Mouse (Mus musculus) thymus, postnatal 4 days (tissue): Measurements from ENCODE around the gene Mrpl40.
"Not testable (repeated sequence)": the region's sequence is repeated elsewhere in the genome, so short reads cannot be mapped to it uniquely, and the experiment has no call there.

Source experiments
- DNase-seq: peaks from one replicate; pipeline ENCODE4 v3.0.0; 2021

The Mrpl40 gene

GRCm38 (mm10) chr16:18876442-18877308 lies at the start of gene Mrpl40, which contains the start of gene Hira:
Gene Mrpl40, minus strand, starts transcription at chr16:18876862.
Gene Hira, plus strand, starts transcription at chr16:18877037.
- peak; percentile 94 for DNase-seq

- DNase-seq: no peak
Measured at GRCm38 (mm10) chr16:18921771-18922170, 45.1 kb upstream of the Mrpl40 start.

GRCm38 (mm10) chr16:18916064-18916463 lies 39.4 kb upstream of the Mrpl40 start:
- no peak for DNase-seq

GRCm38 (mm10) chr16:18905648-18906047 lies 29.0 kb upstream of the Mrpl40 start:
- no peak for DNase-seq

GRCm38 (mm10) chr16:18896429-18896828 lies 19.8 kb upstream of the Mrpl40 start:
- no peak for DNase-seq

- DNase-seq: no peak
Measured at GRCm38 (mm10) chr16:18895249-18895648, 18.6 kb upstream of the Mrpl40 start.

- no peak for DNase-seq
Measured at GRCm38 (mm10) chr16:18893840-18894372, 17.2 kb upstream of the Mrpl40 start.

- DNase-seq: no peak
Measured at GRCm38 (mm10) chr16:18884044-18884443, 7.4 kb upstream of the Mrpl40 start.

- no peak for DNase-seq
Measured at GRCm38 (mm10) chr16:18878091-18878720, 1.5 kb upstream of the Mrpl40 start.

- peak; percentile 74 for DNase-seq
Measured at GRCm38 (mm10) chr16:18877386-18878090, 876 bp upstream of the Mrpl40 start.

- DNase-seq: no peak
Measured at GRCm38 (mm10) chr16:18876091-18876441, 596 bp downstream of the Mrpl40 start.

GRCm38 (mm10) chr16:18870495-18870894 lies 6.2 kb downstream of the Mrpl40 start:
- not testable (repeated sequence) for DNase-seq

- no peak for DNase-seq
Measured at GRCm38 (mm10) chr16:18860186-18860585, 16.5 kb downstream of the Mrpl40 start.

- DNase-seq: peak; percentile 16
Measured at GRCm38 (mm10) chr16:18858551-18858950, 18.1 kb downstream of the Mrpl40 start.

GRCm38 (mm10) chr16:18849521-18850190 lies 27.0 kb downstream of the Mrpl40 start:
- not testable (repeated sequence) for DNase-seq

- no peak for DNase-seq
Measured at GRCm38 (mm10) chr16:18846301-18846820, 30.3 kb downstream of the Mrpl40 start.

GRCm38 (mm10) chr16:18838346-18838745 lies 38.3 kb downstream of the Mrpl40 start:
- no peak for DNase-seq

GRCm38 (mm10) chr16:18836468-18837208 lies 40.0 kb downstream of the Mrpl40 start, which contains the start of the genes 2510002D24Rik and Gm28539:
Gene 2510002D24Rik, plus strand, starts transcription at chr16:18836578.
Gene Gm28539, plus strand, starts transcription at chr16:18836584.
- DNase-seq: peak; percentile 96

- no peak for DNase-seq
Measured at GRCm38 (mm10) chr16:18836073-18836467, 40.6 kb downstream of the Mrpl40 start.

GRCm38 (mm10) chr16:18833486-18833885 lies 43.2 kb downstream of the Mrpl40 start:
- DNase-seq: no peak

- no peak for DNase-seq
Measured at GRCm38 (mm10) chr16:18829102-18829501, 47.6 kb downstream of the Mrpl40 start.
